Mouse (Mus musculus) heart, embryonic 11.5 days (tissue): Measurements from ENCODE around the gene Lyrm1. TPM values are rescaled to one million over a fixed set of nuclear protein-coding genes. Genes with fewer than 3 reads are reported as not detected.

Experiments used
- ATAC-seq: fragments of 200-750 bp; cut with Nextera tagmentation; replicated peaks from 2 replicates; pipeline ENCODE4 v1.8.0; 2017; ENCODE audit warnings: moderate library complexity; ENCODE audit not compliant: insufficient number of reproducible peaks, low FRiP score, low TSS enrichment
- H3K27ac ChIP-seq: fragments of 300-500 bp; sonication (generic); 2 replicates; pipeline ENCODE4 v1.5.1; 2014; ENCODE audit warnings: mild to moderate bottlenecking, low read depth, low read length
- H3K27me3 ChIP-seq: fragments of 300-500 bp; sonication (generic); 2 replicates; pipeline ENCODE4 v1.6.1; 2014; ENCODE audit warnings: mild to moderate bottlenecking, low read length, mixed read lengths; ENCODE audit not compliant: control insufficient read depth, insufficient read depth
- H3K36me3 ChIP-seq: fragments of 300-500 bp; sonication (generic); 2 replicates; pipeline ENCODE4 v1.6.1; 2014; ENCODE audit warnings: mild to moderate bottlenecking, low read length, moderate library complexity, mixed read lengths; ENCODE audit not compliant: control insufficient read depth, insufficient read depth
- H3K4me1 ChIP-seq: fragments of 300-500 bp; sonication (generic); 2 replicates; pipeline ENCODE4 v1.6.1; 2014; ENCODE audit warnings: low read length; ENCODE audit not compliant: control insufficient read depth, insufficient read depth
- H3K4me2 ChIP-seq: fragments of 300-500 bp; sonication (generic); 2 replicates; pipeline ENCODE4 v1.6.1; 2014; ENCODE audit warnings: mild to moderate bottlenecking, moderate library complexity
- H3K4me3 ChIP-seq: fragments of 300-500 bp; sonication (generic); 2 replicates; pipeline ENCODE4 v1.5.1; 2014; ENCODE audit warnings: low read depth, low read length
- H3K9ac ChIP-seq: fragments of 300-500 bp; sonication (generic); 2 replicates; pipeline ENCODE4 v1.6.1; 2014; ENCODE audit warnings: mild to moderate bottlenecking, low read depth, low read length, moderate library complexity
- H3K9me3 ChIP-seq: fragments of 300-500 bp; sonication (generic); replicated peaks from 2 replicates; pipeline ENCODE4 v1.6.1; 2016; ENCODE audit warnings: low read length; ENCODE audit not compliant: control insufficient read depth
- WGBS: fragments of 180-500 bp; shearing (Covaris S2); extraction: QIAGEN DNeasy Blood & Tissue Kit; methylation state at CpG from one replicate; pipeline ENCODE4 v1.1.7; 2014; ENCODE audit not compliant: insufficient replicate concordance; 5-methylcytosine and 5-hydroxymethylcytosine counted together
- polyA plus RNA-seq: library from polyadenylated mRNA; unstranded; fragments of >200 nt; fragmentation: Nextera tagmentation; extraction: Ambion mirVana; gene quantifications from 2 replicates; pipeline ENCODE4 v1.2.1, GENCODE M21; 2014

Lyrm1 gene
- polyA plus RNA-seq, 1 experiment from 2014 or later = 9.4 TPM

DNA sequence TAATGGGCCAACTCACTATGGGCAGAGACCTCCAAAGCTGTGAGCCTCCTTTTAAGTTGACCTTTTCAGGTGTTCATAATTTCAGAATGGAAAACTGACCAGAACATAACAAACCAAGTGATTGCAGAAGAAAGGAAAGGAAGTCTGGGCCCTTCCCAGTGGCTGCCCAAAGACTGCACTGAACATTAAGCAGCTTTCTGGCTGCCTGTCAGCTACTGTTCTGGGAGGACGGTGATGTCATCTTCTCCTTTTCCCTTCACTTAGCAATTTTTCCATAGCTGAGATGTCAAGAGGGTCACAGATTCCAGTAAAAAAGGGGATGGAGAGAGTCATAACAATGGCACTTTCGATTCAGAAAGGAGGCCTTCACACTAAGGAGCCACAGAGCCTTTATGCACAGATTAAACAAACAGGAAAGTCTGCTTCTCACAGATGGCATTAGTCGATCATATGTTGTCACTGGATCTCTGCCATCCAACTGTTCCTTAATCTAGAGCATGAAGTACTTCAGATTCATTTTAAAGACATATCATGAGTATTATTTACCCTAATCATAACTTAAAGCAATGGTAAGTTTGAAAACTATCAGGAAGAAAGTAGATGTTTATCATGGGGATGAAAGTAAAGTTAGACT, 89.7 kb downstream of the Lyrm1 start:
- Histone ChIP-seq H3K9me3 (no peaks in the 10 kb centered on the region), H3K4me1 (no peaks in the 10 kb centered on the region), H3K4me3 (no peak overlapping the region), H3K27ac (no peak overlapping the region), H3K4me2 (no peak overlapping the region), H3K36me3 (no peaks in the 10 kb centered on the region), H3K27me3 (no peaks in the 10 kb centered on the region), H3K9ac (no peak overlapping the region)
- WGBS = 54% methylated on average over 3 of the region's 3 CpGs
- ATAC-seq = no peak

DNA sequence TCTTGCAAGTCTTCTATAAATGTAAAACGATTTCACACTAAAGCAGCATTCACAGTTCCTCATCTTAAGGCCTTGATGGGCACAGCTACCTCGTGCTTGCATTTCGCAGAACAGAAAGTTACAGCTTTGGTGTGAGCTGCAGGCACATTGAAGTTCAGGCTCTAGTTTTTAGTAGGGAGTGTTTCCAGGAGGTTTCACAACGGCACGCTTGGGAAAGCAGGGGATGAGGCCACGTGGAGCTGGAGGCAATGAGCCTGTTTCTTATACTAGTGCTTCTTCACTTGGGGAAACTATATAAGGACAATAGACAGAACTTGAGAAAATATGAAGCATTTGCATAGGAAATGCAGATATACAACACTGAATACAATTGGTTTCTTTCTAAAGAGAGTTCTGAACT, 101.4 kb downstream of the Lyrm1 start:
- H3K27me3 ChIP-seq = no peaks in the 10 kb centered on the region
- no peaks in the 10 kb centered on the region for H3K4me1 ChIP-seq
- no peak overlapping the region for H3K4me2 ChIP-seq
- H3K9me3 ChIP-seq = no peaks in the 10 kb centered on the region
- H3K4me3 ChIP-seq = no peak overlapping the region
- no peaks in the 10 kb centered on the region for H3K36me3 ChIP-seq
- 73% methylated on average over 6 of the region's 6 CpGs for WGBS
- H3K9ac ChIP-seq = no peak overlapping the region
- no peak for ATAC-seq
- H3K27ac ChIP-seq = no peak overlapping the region

Other genes with a start within 250 kb of the Lyrm1 start
- not detected in 2 replicates for gene Acsm4, start 205.8 kb upstream of the Lyrm1 start, polyA plus RNA-seq
- 54.1 and 73.0 TPM in 2 replicates for gene Thumpd1, start 175.1 kb upstream of the Lyrm1 start, polyA plus RNA-seq
- gene Acsm3, start 134.9 kb upstream of the Lyrm1 start, polyA plus RNA-seq = 0.11 and 1.2 TPM in 2 replicates
- gene Rexo5, start 101.9 kb upstream of the Lyrm1 start, polyA plus RNA-seq = 16.2 and 19.0 TPM in 2 replicates
- gene Eri2, start 101.8 kb upstream of the Lyrm1 start, polyA plus RNA-seq = 16.3 and 16.5 TPM in 2 replicates
- gene Dcun1d3, start 437 bp downstream of the Lyrm1 start, polyA plus RNA-seq = 3.4 and 6.2 TPM in 2 replicates
- not detected in 2 replicates for gene Dnah3, start 199.4 kb downstream of the Lyrm1 start, polyA plus RNA-seq
- gene Tmem159, start 206.5 kb downstream of the Lyrm1 start, polyA plus RNA-seq = 17.2 and 18.8 TPM in 2 replicates
- gene Zp2, start 249.4 kb downstream of the Lyrm1 start, polyA plus RNA-seq = 0.09 TPM in 1 of 2 replicates, not detected in the other